Mouse (Mus musculus): Measurements from ENCODE around the gene Keg1. TPM values are rescaled to one million over a fixed set of nuclear protein-coding genes. Genes with fewer than 3 reads are reported as not detected.
"Not testable (repeated sequence)": the region's sequence is repeated elsewhere in the genome, so short reads cannot be mapped to it uniquely, and the experiment has no call there.

Gene Keg1
- polyA plus RNA-seq (2012; rRNA removed): not detected in 2 replicates

DNA sequence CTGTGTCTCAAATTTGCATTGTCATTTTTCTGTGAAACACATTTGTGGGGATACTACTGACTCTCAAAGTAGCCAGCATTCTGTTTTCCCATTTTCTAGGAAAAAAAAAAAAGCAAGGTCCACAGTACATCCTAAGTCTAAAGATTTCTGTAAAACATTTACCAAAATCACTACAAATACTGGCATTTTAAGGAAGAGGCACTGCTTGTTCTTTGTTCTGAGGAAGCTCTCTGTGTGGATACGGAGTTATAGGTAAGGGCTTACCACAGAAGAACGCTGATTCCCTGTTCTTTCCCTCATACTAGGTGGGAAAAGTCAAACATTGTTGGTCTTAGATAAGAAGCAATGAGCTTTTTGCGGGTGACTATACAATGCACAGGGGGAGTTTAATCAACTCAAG is at the start of gene Keg1:
Gene Keg1 (plus strand): TSS at position 197 of the 400 bp plus-strand sequence.
- Histone ChIP-seq H3K36me3 (ENCODE audit: control insufficient read depth, insufficient read depth, low read length) (no peaks in the 10 kb centered on the region), H3K27ac (ENCODE audit: control insufficient read depth, insufficient read depth, low read depth, low read length) (no peak within 1 kb of the TSS), H3K27me3 (ENCODE audit: control insufficient read depth, insufficient read depth, low read length) (no peaks in the 10 kb centered on the region), H3K4me1 (ENCODE audit: control insufficient read depth, insufficient read depth, low read length) (no peaks in the 10 kb centered on the region), H3K4me3 (ENCODE audit: control insufficient read depth, low read depth, low read length) (no peak within 1 kb of the TSS)
- TF ChIP-seq CTCF (IDR thresholded peaks at IDR 0.05; ENCODE audit: control insufficient read depth, insufficient read depth, insufficient replicate concordance, low read depth, low read length) (no peak), POLR2A (IDR thresholded peaks at IDR 0.05; ENCODE audit: control insufficient read depth, low read depth, low read length) (no peak)

DNA sequence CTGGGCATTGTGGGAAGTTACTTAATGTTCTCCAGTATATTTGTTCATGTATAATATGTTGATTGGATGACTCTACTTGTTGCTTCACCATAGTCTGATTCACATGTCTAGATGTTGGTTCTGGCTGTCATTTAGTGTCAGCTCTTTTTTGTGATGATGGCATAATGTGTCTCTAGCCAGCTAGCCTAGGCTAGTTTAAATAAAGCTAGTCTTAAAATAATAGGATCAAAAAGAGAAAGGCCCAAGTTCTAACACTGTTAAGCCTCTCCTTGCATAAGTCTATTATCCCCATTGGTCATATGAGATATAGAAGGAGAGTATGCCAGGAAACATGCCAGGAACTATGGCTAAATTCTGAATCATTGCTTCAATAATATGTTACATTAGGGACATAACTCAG is 46.1 kb upstream of the Keg1 start:
- Histone ChIP-seq H3K4me1 (ENCODE audit: control insufficient read depth, insufficient read depth, low read length) (no peaks in the 10 kb centered on the region), H3K4me3 (ENCODE audit: control insufficient read depth, low read depth, low read length) (no peak overlapping the region), H3K36me3 (ENCODE audit: control insufficient read depth, insufficient read depth, low read length) (no peaks in the 10 kb centered on the region), H3K27me3 (ENCODE audit: control insufficient read depth, insufficient read depth, low read length) (no peaks in the 10 kb centered on the region), H3K27ac (ENCODE audit: control insufficient read depth, insufficient read depth, low read depth, low read length) (no peak overlapping the region)
- TF ChIP-seq CTCF (IDR thresholded peaks at IDR 0.05; ENCODE audit: control insufficient read depth, insufficient read depth, insufficient replicate concordance, low read depth, low read length) (no peak), POLR2A (IDR thresholded peaks at IDR 0.05; ENCODE audit: control insufficient read depth, low read depth, low read length) (no peak)

DNA sequence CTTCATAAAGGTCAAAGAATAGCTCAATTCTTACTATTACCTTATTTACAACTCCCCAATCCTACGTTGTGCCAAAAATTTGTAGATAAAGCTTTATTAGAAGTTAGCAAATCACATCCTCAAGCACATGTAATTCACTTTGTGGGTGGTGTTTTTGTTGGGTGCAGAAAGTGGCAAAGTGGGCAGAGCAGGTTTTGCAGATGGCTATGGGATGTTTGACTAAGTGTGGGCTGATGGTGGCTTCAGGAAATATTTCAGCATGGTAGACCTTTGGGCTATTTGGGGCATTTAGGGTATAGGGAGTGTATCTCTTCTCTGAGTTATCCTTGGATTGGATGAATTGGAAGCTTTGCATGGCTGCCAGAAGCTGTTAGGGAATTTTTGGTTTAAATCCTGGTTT is 29.4 kb upstream of the Keg1 start:
- H3K36me3 ChIP-seq (ENCODE audit: control insufficient read depth, insufficient read depth, low read length): no peaks in the 10 kb centered on the region
- no peak for TF ChIP-seq POLR2A (IDR thresholded peaks at IDR 0.05; ENCODE audit: control insufficient read depth, low read depth, low read length)
- no peak for TF ChIP-seq CTCF (IDR thresholded peaks at IDR 0.05; ENCODE audit: control insufficient read depth, insufficient read depth, insufficient replicate concordance, low read depth, low read length)
- H3K4me3 ChIP-seq (ENCODE audit: control insufficient read depth, low read depth, low read length): no peak overlapping the region
- no peaks in the 10 kb centered on the region for H3K4me1 ChIP-seq (ENCODE audit: control insufficient read depth, insufficient read depth, low read length)
- no peaks in the 10 kb centered on the region for H3K27me3 ChIP-seq (ENCODE audit: control insufficient read depth, insufficient read depth, low read length)
- no peak overlapping the region for H3K27ac ChIP-seq (ENCODE audit: control insufficient read depth, insufficient read depth, low read depth, low read length)

DNA sequence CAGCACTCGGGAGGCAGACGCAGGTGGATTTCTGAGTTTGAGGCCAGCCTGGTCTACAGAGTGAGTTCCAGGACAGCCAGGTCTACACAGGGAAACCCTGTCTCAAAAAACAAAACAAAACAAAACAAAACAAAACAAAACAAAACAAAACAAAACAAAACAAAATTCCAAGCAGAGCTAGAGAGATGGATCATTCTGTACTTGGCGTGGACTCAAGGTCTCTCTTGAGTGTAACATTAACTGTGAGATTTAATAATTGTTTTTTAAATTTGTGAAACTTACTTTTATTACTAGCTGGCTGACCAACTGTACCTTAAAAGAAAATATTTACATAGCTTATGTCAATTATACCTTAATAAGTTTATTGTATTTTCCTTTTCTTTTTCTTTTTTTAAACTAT is 27.0 kb upstream of the Keg1 start:
- H3K36me3 ChIP-seq (ENCODE audit: control insufficient read depth, insufficient read depth, low read length); H3K4me1 ChIP-seq (ENCODE audit: control insufficient read depth, insufficient read depth, low read length); H3K27ac ChIP-seq (ENCODE audit: control insufficient read depth, insufficient read depth, low read depth, low read length); H3K27me3 ChIP-seq (ENCODE audit: control insufficient read depth, insufficient read depth, low read length); H3K4me3 ChIP-seq (ENCODE audit: control insufficient read depth, low read depth, low read length): not testable (repeated sequence)

DNA sequence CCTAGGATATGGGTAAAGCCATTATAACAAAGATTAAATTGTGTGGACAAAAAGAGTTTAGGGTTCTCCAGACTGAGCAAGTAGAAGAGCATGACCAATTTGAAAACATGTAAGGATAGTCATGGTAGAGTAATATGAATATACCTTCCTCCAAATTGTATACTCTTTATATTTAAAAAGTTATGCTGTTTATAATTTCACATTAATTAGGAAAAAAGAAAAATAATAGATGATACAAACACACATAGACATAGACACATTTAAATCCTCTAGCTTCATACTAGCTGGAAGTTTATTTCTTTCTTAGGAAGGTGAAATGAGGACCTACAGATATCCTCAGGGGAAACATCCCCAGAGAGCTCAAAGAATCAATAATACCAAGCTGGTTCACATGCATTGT is 25.4 kb upstream of the Keg1 start, which contains the start of gene Olfr1442:
Gene Olfr1442 (plus strand): TSS at position 301 of the 400 bp plus-strand sequence.
- Histone ChIP-seq H3K27ac (ENCODE audit: control insufficient read depth, insufficient read depth, low read depth, low read length) (no peak within 1 kb of the TSS), H3K4me1 (ENCODE audit: control insufficient read depth, insufficient read depth, low read length) (no peaks in the 10 kb centered on the region), H3K27me3 (ENCODE audit: control insufficient read depth, insufficient read depth, low read length) (no peaks in the 10 kb centered on the region), H3K4me3 (ENCODE audit: control insufficient read depth, low read depth, low read length) (no peak within 1 kb of the TSS), H3K36me3 (ENCODE audit: control insufficient read depth, insufficient read depth, low read length) (no peaks in the 10 kb centered on the region)
- TF ChIP-seq POLR2A (IDR thresholded peaks at IDR 0.05; ENCODE audit: control insufficient read depth, low read depth, low read length) (no peak), CTCF (IDR thresholded peaks at IDR 0.05; ENCODE audit: control insufficient read depth, insufficient read depth, insufficient replicate concordance, low read depth, low read length) (no peak)

- Histone ChIP-seq H3K27me3 (ENCODE audit: control insufficient read depth, insufficient read depth, low read length) (no peaks in the 10 kb centered on the region), H3K4me3 (ENCODE audit: control insufficient read depth, low read depth, low read length) (no peak overlapping the region), H3K4me1 (ENCODE audit: control insufficient read depth, insufficient read depth, low read length) (no peaks in the 10 kb centered on the region), H3K27ac (ENCODE audit: control insufficient read depth, insufficient read depth, low read depth, low read length) (no peak overlapping the region), H3K36me3 (ENCODE audit: control insufficient read depth, insufficient read depth, low read length) (no peaks in the 10 kb centered on the region)
- no peak for TF ChIP-seq CTCF (IDR thresholded peaks at IDR 0.05; ENCODE audit: control insufficient read depth, insufficient read depth, insufficient replicate concordance, low read depth, low read length)
- no peak for TF ChIP-seq POLR2A (IDR thresholded peaks at IDR 0.05; ENCODE audit: control insufficient read depth, low read depth, low read length)
Observed at GRCm38 (mm10) chr19:12671051-12671450, 24.5 kb upstream of the Keg1 start.

DNA sequence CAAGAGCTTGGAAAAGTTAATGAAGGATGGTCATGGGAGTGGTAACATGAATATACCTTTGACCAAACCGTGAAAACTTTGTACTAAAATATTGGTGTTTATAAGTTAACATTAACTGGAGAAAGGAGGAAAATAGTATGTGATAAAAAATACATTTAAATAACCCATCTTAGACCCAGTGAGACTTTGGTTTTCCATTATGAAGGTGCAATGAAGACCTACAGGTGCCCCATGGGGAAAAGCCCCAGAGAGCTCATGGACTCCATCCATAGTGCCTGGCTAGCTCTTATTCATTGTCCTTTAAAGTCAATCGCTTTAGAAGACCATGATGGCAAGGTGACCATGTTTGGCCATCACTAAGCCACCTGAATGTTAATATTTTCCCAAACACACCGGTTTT is 17.8 kb upstream of the Keg1 start, which contains the start of gene Olfr1443:
Gene Olfr1443 (plus strand): TSS at position 301 of the 400 bp plus-strand sequence.
- H3K36me3 ChIP-seq (ENCODE audit: control insufficient read depth, insufficient read depth, low read length): no peaks in the 10 kb centered on the region
- H3K4me3 ChIP-seq (ENCODE audit: control insufficient read depth, low read depth, low read length): no peak within 1 kb of the TSS
- H3K27ac ChIP-seq (ENCODE audit: control insufficient read depth, insufficient read depth, low read depth, low read length): no peak within 1 kb of the TSS
- no peak for TF ChIP-seq CTCF (IDR thresholded peaks at IDR 0.05; ENCODE audit: control insufficient read depth, insufficient read depth, insufficient replicate concordance, low read depth, low read length)
- TF ChIP-seq POLR2A (IDR thresholded peaks at IDR 0.05; ENCODE audit: control insufficient read depth, low read depth, low read length): no peak
- no peaks in the 10 kb centered on the region for H3K27me3 ChIP-seq (ENCODE audit: control insufficient read depth, insufficient read depth, low read length)
- H3K4me1 ChIP-seq (ENCODE audit: control insufficient read depth, insufficient read depth, low read length): no peaks in the 10 kb centered on the region

- Histone ChIP-seq H3K27ac (ENCODE audit: control insufficient read depth, insufficient read depth, low read depth, low read length) (no peak overlapping the region), H3K4me3 (ENCODE audit: control insufficient read depth, low read depth, low read length) (no peak overlapping the region), H3K4me1 (ENCODE audit: control insufficient read depth, insufficient read depth, low read length) (no peaks in the 10 kb centered on the region), H3K36me3 (ENCODE audit: control insufficient read depth, insufficient read depth, low read length) (no peaks in the 10 kb centered on the region), H3K27me3 (ENCODE audit: control insufficient read depth, insufficient read depth, low read length) (no peaks in the 10 kb centered on the region)
- TF ChIP-seq CTCF (IDR thresholded peaks at IDR 0.05; ENCODE audit: control insufficient read depth, insufficient read depth, insufficient replicate concordance, low read depth, low read length): no peak
- no peak for TF ChIP-seq POLR2A (IDR thresholded peaks at IDR 0.05; ENCODE audit: control insufficient read depth, low read depth, low read length)
Observed at GRCm38 (mm10) chr19:12684638-12685037, 10.9 kb upstream of the Keg1 start.
